Mouse (Mus musculus) heart, adult 8-10 months (tissue): ENCODE results near the gene Shc1. TPM values are rescaled to one million over a fixed set of nuclear protein-coding genes. Genes with fewer than 3 reads are reported as not detected.
"Not testable (repeated sequence)": the region's sequence is repeated elsewhere in the genome, so short reads cannot be mapped to it uniquely, and the experiment has no call there.

Experiments used
- DNase-seq: peaks from one replicate; pipeline ENCODE4 v3.0.0; 2022; ENCODE audit warnings: low spot score
- total RNA-seq, 4 experiments: library from RNA; stranded (reverse); gene quantifications; 2 replicates each; pipeline ENCODE4 v1.2.4; 2022

Gene Shc1
- total RNA-seq, 4 experiments from 2014 or later, result 33.3 to 37.7 (median 36.5) TPM

DNA sequence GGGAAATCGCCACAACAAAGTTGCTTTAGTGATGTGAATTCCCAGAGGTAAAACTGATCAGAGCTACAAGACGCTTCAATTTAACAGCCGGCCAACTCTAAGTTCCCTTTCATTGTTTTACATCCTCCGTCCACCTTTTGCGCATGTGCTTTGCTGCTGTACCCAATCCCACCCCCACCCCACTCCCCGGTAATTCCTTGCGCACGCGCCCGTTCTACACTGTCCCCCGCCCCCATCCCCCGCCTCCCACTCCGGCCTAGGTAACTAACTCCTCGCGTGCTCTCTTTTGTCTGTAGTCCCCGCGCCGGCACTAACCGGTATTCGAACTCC lies 438 bp upstream of the Shc1 start:
- DNase-seq, result no peak

DNA sequence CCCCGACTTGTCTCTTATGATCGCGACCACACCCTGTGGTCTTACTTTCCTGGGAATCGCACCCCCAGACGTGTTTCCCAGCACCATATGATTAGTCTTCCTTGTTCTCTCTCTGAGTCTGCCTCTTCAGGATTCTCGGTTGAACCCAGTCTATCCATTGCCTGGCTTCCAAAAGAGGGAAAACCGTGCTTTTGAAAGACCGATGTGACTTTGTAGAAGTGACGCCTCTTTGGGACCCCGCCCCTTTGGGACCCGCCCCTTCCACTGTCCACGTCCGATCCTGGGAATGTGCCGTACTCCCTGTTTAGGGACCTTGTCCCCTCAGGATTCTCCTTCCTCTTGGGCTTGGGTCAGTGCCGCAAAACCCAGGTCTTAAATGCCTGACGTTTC lies 613 bp downstream of the Shc1 start:
- peak; percentile 87 for DNase-seq

GRCm38 (mm10) chr3:89419571-89419970 lies 1.3 kb downstream of the Shc1 start:
- peak; percentile 81 for DNase-seq

GRCm38 (mm10) chr3:89419981-89420380 lies 1.7 kb downstream of the Shc1 start:
- no peak for DNase-seq

- DNase-seq, result no peak
Observed at GRCm38 (mm10) chr3:89420421-89420820, 2.2 kb downstream of the Shc1 start.

DNA sequence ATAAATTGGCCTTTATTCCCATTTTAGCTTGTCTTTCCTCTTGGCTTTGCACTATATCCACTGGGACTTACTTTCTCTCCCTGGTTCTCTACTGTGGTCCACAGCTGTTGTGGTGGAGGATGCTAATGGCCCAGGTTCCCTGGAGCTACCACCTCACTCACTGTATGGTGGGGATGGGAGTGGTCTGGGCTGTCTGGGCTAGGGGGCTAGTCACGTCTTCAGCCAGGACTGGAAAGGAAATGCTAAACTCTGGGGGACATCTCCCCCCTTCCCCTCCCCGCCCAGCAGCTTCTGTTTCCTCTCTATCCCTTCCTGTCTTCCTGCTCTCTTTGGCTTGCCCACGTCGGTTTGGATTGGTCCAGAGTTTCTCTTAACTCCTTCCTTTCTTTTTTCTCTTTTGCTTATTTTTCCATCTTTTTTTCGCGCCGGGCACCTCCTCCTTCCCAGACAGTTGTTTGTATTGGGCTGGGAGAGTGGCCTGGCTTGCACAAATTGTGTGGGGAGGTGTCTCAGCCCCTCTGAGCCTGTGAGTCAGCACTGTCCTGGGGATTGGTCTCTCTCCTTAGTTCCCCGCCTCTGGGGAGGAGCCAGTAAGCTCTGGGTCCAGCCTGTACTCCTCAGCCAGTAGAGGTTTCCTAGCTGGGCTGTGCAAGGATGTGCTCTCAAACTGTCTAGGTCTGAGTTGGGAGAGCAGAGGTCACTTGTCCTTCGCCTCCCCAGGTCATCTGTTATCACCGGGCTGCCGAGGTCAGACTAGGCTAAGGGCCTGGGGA lies 2.9 kb downstream of the Shc1 start:
- DNase-seq, result peak; percentile 90

DNA sequence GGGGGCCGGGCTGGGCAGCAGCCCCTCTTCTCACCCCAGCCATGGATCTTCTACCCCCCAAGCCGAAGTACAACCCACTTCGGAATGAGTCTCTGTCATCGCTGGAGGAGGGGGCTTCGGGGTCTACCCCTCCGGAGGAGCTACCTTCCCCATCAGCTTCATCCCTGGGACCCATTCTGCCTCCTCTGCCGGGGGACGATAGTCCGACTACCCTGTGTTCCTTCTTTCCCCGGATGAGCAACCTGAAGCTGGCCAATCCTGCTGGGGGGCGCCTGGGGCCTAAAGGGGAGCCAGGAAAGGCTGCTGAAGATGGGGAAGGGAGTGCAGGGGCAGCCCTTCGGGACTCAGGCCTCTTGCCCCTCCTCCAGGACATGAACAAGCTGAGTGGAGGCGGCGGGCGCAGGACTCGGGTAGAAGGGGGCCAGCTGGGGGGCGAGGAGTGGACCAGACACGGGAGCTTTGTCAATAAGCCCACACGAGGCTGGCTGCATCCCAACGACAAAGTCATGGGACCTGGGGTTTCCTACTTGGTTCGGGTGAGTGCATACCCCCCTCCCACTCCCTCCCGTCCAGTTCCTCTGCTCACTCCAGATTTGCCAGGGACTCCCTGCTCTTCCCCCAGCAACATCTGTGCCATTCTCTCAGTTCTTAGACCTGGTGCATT lies 3.7 kb downstream of the Shc1 start:
- no peak for DNase-seq

GRCm38 (mm10) chr3:89422556-89423205 lies 4.4 kb downstream of the Shc1 start:
- no peak for DNase-seq

- DNase-seq, result no peak
Observed at GRCm38 (mm10) chr3:89424416-89425140, 6.3 kb downstream of the Shc1 start.

DNA sequence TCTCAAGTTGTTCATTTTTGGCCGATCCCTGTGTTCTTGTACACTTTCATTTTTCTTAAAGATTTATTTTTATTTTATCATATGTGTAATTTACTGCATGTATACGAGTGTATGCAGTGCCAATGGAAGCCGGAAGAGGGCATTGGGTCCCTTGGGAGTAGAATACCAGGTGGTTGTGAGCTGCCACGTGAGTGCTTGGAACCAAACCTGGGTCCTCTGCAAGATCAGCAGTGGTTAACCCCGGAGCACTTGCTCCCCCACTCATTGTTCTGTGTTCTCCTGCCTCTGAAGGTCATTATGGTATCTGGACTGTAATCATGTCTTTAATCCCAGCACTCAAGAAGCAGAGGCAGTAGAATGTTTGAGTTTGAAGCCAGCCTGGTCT lies 6.9 kb downstream of the Shc1 start:
- DNase-seq, result no peak

GRCm38 (mm10) chr3:89425876-89426275 lies 7.6 kb downstream of the Shc1 start:
- DNase-seq, result no peak

GRCm38 (mm10) chr3:89429021-89429420 lies 10.8 kb downstream of the Shc1 start:
- not testable (repeated sequence) for DNase-seq

- peak; percentile 94 for DNase-seq
Observed at GRCm38 (mm10) chr3:89430171-89431159, 12.2 kb downstream of the Shc1 start, which contains the start of gene Pygo2. Gene Pygo2 (plus strand): TSS chr3:89430214.

DNA sequence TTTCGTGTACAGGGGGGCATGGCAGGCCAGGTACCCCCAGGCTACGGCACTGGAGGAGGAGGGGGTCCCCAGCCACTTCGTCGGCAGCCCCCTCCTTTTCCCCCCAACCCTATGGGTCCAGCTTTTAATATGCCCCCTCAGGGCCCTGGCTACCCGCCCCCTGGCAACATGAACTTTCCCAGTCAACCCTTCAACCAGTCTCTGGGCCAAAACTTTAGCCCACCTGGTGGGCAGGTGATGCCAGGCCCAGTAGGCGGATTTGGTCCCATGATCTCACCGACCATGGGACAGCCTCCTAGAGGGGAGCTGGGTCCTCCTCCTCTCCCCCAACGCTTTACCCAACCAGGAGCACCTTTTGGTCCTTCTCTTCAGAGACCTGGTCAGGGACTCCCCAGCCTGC lies 14.4 kb downstream of the Shc1 start:
- DNase-seq, result no peak

DNA sequence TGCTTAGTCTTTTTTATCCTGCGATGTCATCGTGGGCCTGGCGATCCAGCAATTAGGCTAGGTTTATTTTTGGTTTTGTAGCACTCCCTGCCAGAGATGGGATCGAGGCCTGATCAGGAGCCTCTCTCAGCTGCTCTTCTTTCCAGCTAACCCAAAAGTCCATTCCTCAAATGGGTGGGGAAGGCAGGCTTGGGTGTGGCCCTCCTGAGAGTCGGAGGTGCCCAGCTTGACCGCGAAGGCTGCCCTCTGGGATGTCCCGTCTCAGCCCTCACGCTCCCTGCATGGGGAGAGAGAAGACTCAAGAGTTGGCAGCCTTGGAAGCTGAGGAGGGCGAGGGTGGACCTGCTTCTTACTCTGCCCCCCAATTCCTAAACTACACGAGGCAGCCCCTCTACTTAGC lies 16.3 kb downstream of the Shc1 start:
- no peak for DNase-seq

DNA sequence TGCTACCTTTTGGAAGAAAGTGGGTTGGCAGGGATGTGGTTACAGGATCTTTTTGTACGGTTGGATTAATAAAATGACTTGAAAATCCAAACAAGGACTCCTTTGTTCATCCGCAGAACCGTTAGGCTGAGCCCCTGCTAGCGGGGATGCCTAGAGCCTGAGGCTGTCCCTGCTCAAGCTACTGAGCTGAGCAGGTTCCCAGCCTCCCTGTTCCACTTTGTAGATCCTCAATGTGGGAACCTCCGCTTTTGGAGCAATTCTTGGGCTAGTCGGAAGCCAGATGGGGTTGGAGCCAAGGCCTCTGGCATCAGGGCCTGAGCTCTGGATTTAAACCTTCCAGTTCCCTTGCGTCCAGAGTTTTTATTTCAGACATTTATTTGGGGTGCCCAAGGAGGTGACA lies 16.8 kb downstream of the Shc1 start:
- no peak for DNase-seq

DNA sequence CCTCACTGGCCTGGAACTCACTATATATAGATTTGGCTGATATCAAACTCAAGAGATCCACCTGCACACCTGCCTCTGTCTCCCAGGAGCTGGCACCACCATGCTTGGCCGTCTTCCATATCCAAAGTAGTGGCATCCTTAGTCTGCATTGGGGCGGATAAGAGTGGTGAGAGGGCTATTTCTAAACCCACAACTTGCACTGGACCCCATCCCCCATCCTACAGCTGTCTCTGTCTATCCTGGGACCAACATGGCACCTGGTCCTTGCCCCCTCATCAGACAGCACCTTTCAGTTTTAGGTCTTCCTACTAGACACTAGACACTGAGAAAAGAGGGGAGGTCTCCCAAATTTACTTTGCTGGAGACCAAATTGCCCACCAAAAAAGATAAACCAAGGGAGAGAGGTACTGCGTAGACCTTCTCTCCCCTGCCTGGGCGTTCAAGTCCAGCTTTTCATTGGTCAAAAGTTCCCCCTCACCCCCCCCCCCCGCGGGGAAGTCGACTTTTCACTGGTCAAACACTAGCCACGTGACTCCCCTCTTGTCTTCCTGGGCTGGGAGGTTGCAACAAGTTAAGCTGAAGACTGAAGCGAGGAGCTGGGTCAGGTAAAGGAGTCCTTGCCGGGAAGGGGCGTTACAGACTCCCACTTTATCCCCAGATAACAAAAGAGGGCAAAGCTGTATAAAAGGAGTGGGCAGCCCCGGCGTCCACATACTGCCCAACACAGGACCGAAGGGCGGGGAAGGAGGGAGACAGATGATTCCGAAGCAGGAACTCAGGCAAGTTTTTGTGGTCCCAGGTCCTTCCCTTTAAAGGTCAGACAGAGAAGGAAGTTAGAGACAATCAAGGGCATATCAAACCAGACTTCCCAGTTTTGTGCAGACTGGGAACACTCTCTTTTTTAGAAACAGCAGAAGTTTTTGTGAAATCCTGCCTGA lies 18.2 kb downstream of the Shc1 start, which contains the start of gene Pbxip1:
Gene Pbxip1 (plus strand): TSS at position 531 of the 938 bp plus-strand sequence.
- DNase-seq, result peak; percentile 72

GRCm38 (mm10) chr3:89437269-89437668 lies 19.0 kb downstream of the Shc1 start:
- no peak for DNase-seq

- DNase-seq, result no peak
Observed at GRCm38 (mm10) chr3:89440691-89441090, 22.4 kb downstream of the Shc1 start.
